Mouse (Mus musculus) adrenal gland, adult 18-20 months (tissue): ENCODE measurements at regions not wholly inside any gene's neighbourhood (a gene's known extent, or its start where the extent isn't known, plus 50 kb on each side); places are given as distances from the start of the nearest gene placed in this dataset.

Source experiments
- DNase-seq, 2 experiments: peaks; one replicate each; pipeline ENCODE4 v3.0.0; 2021 to 2022; ENCODE audit warnings: low spot score in 2 of 2

GRCm38 (mm10) chr14:73952511-73952910 is 291.5 kb downstream of the Gm21750 start:
- DNase-seq = no peak

- no peak for DNase-seq
Observed at GRCm38 (mm10) chr14:73978694-73979093, 317.7 kb downstream of the Gm21750 start.

GRCm38 (mm10) chr14:73996229-73996628 is 335.2 kb downstream of the Gm21750 start:
- DNase-seq = no peak

- no peak for DNase-seq
Observed at GRCm38 (mm10) chr14:73997796-73998195, 336.8 kb downstream of the Gm21750 start.

GRCm38 (mm10) chr14:73999409-73999909 is 338.4 kb downstream of the Gm21750 start:
- DNase-seq = no peak

- no peak for DNase-seq
Observed at GRCm38 (mm10) chr14:74006911-74007310, 345.9 kb downstream of the Gm21750 start.

- DNase-seq = no peak
Observed at GRCm38 (mm10) chr14:74011555-74011954, 350.5 kb downstream of the Gm21750 start.

GRCm38 (mm10) chr14:74019421-74019820 is 358.4 kb downstream of the Gm21750 start:
- DNase-seq = no peak

GRCm38 (mm10) chr14:74047009-74047694 is 386.1 kb downstream of the Gm21750 start:
- no peak for DNase-seq

- no peak for DNase-seq
Observed at GRCm38 (mm10) chr14:74047695-74048280, 386.8 kb downstream of the Gm21750 start.

GRCm38 (mm10) chr14:74048386-74048785 is 387.4 kb downstream of the Gm21750 start:
- no peak for DNase-seq

GRCm38 (mm10) chr14:74066051-74066450 is 405.0 kb downstream of the Gm21750 start:
- no peak for DNase-seq

GRCm38 (mm10) chr14:74093016-74093415 is 432.0 kb downstream of the Gm21750 start:
- no peak for DNase-seq

- no peak for DNase-seq
Observed at GRCm38 (mm10) chr14:74099696-74100095, 438.7 kb downstream of the Gm21750 start.

GRCm38 (mm10) chr14:74112603-74113002 is 451.6 kb downstream of the Gm21750 start:
- DNase-seq = no peak

GRCm38 (mm10) chr14:74113116-74113515 is 452.1 kb downstream of the Gm21750 start:
- DNase-seq = no peak

GRCm38 (mm10) chr14:74113556-74113955 is 452.5 kb downstream of the Gm21750 start:
- DNase-seq = no peak

GRCm38 (mm10) chr14:74117686-74118085 is 456.7 kb downstream of the Gm21750 start:
- DNase-seq = no peak

- no peak for DNase-seq
Observed at GRCm38 (mm10) chr14:74145202-74145700, 484.2 kb downstream of the Gm21750 start.

- DNase-seq = no peak
Observed at GRCm38 (mm10) chr14:74166221-74166620, 474.4 kb upstream of the Htr2a start.

- no peak for DNase-seq
Observed at GRCm38 (mm10) chr14:74169131-74169875, 471.3 kb upstream of the Htr2a start.

GRCm38 (mm10) chr14:74180066-74180465 is 460.6 kb upstream of the Htr2a start:
- no peak for DNase-seq
